Mouse (Mus musculus) ovary, postnatal 36 days (tissue): ENCODE measurements around the gene Muc5b.
A peak's percentile ranks its signal among the peaks of the same experiment; 100 is the strongest.

Experiments
- DNase-seq: peaks from one replicate; pipeline ENCODE4 v3.0.0; 2022; ENCODE audit warnings: low spot score, mixed read lengths

Gene Muc5b

DNA sequence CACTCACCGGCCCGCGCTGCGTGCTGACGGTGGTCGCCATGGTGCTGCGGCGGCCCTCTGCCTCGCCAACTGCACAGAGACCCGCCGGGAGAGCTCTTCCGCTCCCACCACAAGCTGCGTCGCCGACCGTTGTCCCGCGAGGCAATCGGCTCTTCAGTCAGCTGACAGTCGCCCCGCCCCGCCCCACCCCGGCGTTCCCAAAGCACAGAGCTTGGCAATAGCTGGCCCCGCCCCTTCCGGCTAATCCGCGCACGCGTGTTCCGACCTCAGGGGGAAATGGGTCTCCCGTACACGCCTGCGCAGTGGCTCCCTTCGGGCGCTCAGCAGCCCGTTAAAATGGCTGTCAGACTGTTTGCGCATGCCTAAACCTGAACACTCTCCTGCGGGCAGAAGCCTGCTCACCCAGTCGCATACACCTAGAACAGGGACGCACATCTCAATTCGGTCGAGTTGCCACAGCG is 63.4 kb downstream of the Muc5b start:
- DNase-seq: peak; percentile 100

DNA sequence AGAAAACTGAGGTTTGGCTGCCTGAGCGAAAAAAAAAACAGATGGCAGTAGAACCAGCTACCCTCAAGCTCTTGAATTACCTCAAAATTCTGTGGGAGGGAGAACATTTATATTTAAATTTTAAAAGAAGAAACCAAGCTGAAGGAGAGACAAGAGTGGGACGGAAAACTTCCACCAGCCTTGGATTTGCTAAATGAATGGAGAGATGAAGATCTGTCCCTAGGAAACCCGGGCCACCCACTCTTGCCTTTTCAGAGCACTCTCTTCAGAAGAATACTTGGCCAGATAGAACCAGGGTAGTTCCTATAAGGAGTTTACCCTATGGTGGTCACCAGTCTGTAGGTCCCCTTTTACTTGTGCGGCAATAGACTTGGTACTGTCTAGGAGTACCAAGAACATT is 63.9 kb downstream of the Muc5b start:
- no peak for DNase-seq

- DNase-seq: no peak
Observed at GRCm38 (mm10) chr7:141908591-141908990, 69.7 kb downstream of the Muc5b start.

GRCm38 (mm10) chr7:141911305-141911704 is 72.4 kb downstream of the Muc5b start:
- no peak for DNase-seq

- DNase-seq: no peak
Observed at GRCm38 (mm10) chr7:141918407-141918806, 79.5 kb downstream of the Muc5b start, which contains the start of gene Tollip. Gene Tollip (minus strand): TSS chr7:141918507.
